Mouse (Mus musculus): ENCODE measurements around the gene Carns1. TPM values are rescaled to one million over a fixed set of nuclear protein-coding genes. Genes with fewer than 3 reads are reported as not detected.
A peak's percentile ranks its signal among the peaks of the same experiment; 100 is the strongest.

The Carns1 gene
- 10 to 100 TPM; 17.7 to 20.0 TPM for total RNA-seq (2021)
- long read RNA-seq, experiment 1, partial matches to known transcripts, result 4 of 14 reads
- long read RNA-seq, experiment 1, other reads (novel, unspliced or antisense), result 8 of 14 reads
- long read RNA-seq, experiment 2, partial matches to known transcripts, result 3 of 18 reads
- long read RNA-seq, experiment 2, other reads (novel, unspliced or antisense), result 12 of 18 reads

DNA sequence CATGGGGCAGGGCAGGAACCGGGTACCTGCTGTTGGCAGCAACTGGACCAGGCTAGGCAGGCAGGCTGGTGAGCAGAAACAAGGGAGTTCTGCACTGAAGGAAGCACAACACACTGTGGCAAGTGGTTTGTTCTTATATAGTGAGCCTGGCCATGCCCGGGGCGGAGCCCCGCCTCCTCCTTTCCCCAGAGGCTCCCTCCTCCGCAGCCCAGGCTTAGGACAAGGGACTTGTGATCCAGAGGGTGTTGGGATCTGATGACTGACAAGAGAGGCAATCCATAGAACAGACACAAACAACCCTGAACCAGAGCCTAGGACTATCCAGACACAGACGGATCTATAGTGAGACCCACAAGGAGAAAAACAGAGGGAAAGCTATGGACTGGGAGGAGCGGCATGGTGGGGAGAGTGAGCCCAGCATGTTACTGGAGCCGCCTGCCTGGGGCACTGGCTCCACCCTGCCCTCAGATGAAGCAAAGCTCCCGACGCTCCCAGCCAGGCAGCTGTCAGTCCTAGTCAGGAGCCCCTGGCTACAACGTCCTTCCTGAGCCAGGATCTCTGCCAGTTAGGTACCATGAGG, at the start of gene Carns1:
Gene Carns1 (minus strand): TSS at position 112 of the 580 bp plus-strand sequence.
- peak; percentile 60 for DNase-seq

DNA sequence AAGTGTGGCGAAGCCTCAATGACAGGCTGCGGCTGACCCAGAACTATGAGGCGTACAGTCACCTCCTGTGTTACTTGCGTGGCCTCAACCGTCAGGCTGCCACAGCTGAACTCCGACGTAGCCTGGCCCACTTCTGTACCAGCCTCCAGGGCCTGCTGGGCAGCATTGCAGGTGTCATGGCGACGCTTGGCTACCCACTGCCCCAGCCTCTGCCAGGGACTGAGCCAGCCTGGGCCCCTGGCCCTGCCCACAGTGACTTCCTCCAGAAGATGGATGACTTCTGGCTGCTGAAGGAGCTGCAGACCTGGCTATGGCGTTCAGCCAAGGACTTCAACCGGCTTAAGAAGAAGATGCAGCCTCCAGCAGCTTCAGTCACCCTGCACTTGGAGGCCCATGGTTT, 46.9 kb upstream of the Carns1 start:
- DNase-seq, result no peak

DNA sequence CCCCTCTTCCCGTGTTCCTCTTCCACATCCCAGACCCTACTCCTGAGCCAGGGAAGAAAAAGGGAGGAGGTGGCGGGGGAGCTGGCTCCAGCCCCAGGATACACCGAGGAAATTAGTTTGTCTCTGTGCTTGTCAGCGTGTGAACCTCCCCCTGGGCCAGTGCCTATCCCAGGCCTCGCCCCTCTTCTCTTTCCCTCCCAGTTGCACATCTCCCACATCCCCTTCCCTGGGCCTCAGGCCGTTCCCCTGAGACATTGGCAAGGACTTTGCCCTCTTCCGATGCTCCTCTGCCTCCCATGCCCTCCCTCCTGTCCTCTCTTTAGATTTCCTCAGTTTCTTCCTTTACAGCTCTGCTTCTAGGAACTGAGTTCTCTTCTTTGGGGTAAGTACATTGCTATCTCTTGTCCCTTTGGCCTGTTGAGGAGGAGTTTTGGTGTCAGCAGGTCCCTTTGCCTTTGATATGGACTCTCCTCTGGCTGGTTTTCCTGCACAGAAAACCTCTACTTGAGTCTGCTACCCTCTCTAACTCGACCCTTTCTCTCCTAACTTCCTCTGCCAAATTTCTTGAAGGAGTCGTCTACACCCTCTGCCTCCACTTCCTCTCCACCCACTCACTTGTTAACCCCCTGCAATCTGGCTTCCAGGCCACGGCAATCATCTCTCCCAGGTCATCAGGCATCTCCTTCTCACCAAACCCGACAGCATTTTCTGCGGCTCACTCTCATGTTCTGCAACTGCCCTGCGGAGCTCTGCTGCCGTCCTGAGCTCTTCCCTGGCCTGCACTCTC, 45.9 kb upstream of the Carns1 start:
- DNase-seq, result no peak

DNA sequence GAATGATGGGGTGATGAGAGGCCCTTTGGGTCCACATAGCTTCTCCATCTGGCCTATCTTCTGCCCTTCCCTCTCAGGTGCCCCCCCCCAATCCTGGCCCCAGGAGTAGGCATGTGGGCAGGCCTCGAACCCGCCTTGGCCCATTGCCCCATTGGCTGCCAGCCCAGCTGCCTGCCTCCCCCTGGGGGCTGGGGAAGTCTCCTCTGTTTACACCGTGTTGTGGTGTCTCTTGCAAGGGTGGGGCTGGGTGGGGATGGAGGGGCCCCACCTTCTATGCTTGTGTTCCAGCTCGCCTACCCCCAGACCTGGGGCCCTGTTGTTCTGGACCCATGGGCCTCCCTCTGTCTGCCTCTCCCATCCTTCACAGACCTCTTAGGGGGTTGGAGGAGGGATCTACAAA, 45.1 kb upstream of the Carns1 start:
- no peak for DNase-seq

DNA sequence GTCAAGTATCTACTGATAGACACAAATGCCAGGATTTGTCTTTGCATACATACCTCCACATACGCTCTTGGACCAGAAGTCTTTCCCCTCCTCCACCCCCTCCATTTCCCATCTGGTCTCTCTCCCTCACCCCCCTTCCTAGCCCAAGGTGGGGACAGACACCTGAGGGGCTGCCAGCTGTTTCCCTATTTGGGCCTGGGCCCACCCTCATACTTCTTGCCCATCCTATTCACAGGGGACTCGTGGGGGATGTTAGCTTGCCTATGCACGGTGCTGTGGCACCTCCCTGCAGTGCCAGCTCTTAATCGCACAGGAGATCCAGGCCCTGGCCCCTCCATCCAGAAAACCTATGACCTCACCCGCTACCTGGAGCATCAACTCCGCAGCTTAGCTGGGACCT, 44.7 kb upstream of the Carns1 start:
- DNase-seq, result no peak

DNA sequence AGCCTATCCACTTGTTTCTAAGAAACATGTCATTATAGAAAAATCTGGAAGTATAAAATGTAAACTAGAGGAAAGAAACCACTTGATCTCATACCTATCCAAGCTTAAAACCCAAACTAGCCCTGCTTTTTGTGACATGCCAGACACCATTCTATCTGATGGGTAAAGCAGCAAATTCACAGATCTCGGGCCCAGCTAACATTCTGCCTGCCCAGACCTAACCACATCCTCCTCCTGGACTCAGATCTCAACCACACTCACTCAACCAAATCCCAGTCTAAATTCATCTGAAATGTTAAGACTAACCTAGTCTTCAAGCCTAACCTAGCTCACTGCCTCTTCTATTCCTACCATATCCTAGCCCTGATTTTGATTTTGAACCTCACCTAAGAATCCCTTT, 43.5 kb upstream of the Carns1 start:
- DNase-seq, result no peak

DNA sequence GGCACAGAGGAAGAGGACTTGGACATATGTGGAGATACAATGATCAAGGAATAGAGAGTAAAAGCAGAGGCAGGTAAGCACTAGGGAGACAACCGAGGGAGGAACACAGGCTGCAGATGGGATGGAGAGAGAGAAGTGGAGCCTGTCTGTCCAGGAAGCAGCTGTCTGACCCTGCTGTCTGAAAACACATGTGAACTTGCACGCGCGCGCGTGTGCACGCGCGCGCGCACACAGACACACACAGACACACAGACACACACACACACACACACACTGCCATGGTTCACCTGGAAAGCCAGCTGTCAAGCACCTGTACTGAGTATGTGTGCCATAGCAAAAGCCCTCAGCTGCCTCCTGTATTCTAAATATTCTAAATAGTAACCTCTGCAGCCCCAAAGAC, 43.0 kb upstream of the Carns1 start:
- DNase-seq, result no peak

DNA sequence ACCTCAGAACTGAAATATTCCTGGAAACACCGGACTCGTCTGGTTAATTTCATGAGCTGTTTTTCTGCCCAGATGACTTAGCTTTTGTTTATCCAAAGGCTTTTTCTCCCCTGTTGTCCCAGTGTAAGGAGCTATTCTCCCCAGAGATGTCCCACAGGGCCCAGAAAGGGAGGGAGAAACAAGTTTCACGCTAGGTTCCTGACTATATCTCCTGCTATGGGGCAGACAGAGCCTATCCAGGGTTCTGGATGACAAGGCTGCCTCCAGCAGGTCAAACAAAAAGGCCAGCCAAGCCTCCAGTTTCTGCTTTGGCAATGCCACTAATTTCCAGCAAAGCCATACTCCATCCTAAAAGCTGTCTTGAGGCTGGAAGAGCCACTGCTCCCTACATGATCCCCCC, 42.6 kb upstream of the Carns1 start:
- DNase-seq, result no peak

DNA sequence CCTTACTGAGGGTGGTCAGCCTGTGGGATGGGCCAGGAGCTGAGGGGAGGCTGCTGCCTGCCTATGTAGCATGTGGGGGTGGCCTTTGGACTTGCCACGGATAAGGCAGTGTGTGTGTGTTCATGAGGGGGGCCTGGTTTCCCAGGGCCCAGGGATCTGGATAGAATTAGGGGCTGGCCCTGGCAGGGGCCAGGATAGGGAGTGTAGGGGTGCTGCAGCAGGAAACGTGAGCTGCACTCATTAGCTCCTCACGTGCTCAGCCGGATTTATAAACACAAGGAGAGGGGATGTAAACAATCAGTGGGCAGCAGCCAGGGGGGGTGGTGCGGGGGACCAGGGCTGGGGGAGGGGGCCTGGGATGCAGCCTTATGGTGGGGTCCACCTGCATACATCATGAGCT, 41.9 kb upstream of the Carns1 start:
- no peak for DNase-seq

DNA sequence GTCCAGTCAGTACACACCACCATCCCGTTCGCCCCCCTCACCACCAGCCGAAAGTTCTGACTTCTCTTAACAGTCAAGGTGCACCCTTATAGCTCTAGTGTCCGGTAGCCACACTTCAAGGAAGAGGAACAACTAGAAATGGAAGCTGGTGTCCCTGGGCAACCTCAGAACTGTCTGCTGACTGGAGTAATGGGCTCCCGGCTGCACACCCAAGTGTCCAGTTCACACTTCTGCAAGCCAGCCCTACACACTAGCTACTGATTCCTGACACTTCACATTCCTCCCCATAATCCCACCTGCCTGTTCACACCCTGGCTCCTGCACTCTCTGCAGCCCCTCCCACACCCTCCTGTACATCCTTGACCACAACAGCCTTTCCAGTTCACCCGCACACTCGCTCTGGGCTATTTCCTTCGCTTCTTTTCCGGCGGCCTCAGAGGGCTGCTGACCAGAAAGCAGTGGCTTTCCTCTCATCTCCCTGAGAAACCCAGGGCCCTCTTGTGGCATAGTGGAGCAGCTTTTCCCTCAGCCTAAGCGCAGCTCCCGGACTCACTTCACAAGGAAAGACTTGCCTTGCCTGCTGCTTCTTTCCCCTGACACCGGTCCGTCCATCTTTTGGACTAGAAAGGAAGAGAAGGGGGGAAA, 40.9 kb upstream of the Carns1 start:
- no peak for DNase-seq

DNA sequence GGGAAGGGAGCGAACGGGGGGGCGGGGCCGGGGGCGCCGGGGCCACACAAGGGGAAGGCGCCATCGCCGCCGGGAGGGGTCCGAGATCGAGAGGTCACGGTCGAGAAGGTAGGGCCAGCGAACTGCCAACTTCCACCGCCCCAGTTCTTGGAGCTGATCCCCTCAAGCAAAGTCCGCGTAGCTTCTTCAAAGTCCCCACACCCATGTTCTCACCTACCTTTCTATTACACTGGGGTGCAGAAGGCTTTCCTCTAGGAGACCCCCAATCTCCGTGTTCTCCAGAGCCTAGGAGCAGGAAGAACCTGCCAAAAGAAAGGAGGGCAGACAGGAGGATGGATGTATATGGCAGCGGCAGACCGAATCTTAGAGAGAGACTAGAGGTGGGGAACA, 40.2 kb upstream of the Carns1 start:
- no peak for DNase-seq

DNA sequence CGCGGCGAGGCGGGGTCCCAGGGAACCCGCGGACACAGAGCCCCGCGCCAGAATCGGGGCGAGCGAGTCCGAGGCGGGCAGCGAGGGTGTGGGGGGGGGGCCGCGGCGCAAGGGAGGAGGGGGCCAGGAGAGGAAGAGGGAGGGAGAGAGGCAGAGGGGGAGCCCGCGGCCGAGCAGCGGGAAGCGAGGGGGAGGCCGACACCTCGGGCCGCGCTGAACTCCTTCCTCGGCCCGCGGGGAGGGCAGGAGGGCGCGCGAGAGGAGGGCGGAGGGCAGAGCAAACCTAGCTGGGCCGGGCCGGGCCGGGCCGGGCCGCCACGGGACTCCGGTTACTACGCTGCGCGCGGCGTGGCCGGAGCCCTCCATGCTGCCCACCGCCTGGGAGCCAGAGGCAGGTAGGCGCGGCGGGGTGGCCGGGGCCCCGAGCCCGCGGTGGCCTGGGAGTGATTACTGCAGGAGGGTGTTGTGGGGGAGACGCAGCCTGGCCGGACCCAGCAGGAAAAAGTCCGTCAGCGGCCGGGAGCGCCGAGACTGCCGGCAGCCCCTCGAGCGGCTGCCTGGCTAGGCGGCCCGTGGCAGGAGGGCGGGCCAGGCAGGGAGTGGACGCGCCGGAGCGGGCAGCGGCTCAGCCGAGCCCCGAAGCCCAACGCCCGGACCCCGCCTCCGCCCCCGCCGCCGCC, 39.6 kb upstream of the Carns1 start:
- no peak for DNase-seq

DNA sequence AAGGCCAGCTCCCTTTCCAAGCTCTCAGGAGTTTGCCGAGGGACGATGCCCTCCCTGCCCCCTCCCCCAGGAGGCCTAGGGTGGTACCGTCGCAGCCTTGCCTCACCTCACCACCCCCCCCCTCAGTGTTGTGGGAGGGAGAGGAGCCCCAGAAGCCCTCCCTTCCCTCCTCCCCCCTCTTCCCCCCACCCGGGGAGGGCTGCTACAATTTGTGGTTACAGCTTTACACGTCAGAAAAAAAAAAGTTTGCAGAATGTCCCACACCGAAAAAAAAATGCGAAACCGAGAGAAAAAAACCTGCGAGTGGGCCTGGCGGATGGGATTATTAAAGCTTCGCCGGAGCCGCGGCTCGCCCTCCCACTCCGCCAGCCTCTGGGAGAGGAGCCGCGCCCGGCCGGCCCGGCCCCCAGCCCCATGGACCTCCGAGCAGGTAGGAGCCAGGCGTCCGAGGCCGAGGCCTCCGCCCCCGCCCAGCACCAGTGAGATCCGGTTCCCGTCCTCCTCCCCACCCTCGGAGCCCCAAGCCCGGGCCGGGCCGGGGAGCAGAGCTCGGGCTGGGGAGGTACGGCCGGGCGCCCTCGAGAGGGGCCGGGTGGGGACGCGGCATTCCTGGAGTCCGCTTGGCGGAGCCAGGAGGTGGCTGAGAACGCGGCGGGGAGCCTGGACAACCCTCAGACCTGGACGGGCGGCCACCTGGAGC, 38.9 kb upstream of the Carns1 start, which contains the start of the genes Clcf1 and AC109138.7:
Gene Clcf1 (plus strand): TSS at position 168 of the 700 bp plus-strand sequence.
Gene AC109138.7 (plus strand): TSS at position 287 of the 700 bp plus-strand sequence.
- peak; percentile 54 for DNase-seq

DNA sequence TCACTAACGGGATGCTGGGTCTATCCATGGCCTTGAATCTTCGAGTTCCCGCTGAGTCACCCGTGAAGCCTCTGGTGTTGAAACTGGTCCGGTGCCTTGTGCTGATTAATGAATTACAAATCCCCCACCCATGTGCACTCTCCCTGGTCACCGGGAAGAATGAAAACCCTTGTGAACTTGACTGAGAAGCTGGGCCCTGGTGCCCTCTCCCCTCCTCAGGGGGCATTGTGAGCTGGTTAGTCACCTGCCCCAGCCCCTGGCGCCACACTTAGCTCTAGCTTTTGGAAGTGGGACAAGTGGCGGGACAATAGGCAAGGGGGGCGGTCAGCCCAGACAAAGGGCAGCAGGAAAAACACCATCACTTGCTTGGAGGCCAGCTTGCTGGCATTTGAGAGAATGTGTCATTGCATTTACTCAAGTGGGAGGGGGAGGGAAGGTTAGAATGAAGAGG, 38.3 kb upstream of the Carns1 start:
- no peak for DNase-seq

DNA sequence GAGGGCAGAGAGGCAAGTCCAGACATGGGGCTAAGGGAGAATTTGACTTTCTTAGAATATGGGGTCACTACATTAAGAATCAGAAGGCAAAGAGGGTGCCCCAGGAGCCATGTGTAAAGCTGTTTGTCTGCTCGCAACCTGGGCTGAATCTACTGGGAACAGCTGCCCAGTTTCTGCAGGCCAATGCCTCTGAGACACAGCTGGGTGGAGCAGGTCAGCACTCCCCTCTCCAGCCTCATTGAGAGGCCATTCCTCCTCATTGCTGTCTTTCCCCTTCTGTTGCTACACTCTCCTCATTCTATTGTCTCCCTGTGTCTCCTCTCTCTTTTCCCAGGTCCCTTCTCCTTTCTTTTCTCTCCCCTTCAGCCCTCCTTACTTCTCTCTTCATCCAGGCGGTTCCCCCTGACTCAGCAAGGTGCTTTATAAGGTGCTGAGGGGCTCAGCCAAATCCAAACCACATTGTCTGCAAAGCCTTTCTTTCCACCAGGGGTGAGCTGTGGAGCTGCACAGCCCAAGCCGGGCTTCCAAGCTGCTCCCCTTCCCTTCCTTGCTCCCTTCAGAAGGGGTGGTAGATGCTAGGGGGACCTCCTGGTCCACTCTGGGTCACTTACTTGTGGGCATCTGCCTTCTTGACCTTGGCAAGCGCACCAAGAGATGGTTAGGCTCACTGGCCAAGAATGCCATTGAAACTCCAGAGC, 36.8 kb upstream of the Carns1 start:
- DNase-seq, result no peak

DNA sequence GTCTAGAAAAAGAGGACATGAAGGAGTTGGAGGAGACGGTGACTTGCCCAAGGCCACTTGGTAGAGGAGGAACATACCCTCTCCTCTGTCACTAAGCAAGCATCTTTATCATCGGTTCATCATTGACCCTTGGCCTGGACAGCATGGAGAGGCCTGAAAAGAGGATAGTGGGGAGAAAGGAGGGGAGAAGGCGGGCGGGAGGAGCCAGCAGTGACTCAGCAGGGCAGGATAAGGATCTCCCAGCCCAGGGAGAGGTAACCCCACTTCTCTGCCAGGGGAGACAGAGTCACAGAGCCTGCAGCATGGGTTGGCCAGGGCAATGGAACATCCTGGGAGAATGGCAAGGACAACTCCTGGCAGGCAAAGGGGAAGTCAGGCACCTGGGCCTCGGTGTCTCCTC, 33.3 kb upstream of the Carns1 start:
- DNase-seq, result no peak

DNA sequence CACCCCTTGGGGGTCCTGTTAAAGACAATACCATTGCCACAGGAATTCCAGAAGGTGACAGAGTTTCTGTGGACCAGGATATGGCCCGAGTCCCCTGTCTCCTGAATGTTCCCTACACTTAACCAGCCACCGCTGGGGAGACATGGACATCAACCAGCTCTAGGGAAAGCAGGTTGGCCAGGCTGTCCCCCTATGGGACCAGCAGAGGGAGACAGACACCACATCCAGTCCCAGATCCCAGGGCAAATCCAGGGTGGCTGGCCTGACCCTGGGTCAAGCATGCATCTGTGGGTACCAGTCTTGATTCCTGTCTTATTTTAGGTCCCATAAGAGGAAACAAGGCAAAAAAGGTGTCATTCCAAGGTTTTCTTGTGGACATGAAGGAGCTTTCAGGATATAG, 31.7 kb upstream of the Carns1 start:
- DNase-seq, result no peak

DNA sequence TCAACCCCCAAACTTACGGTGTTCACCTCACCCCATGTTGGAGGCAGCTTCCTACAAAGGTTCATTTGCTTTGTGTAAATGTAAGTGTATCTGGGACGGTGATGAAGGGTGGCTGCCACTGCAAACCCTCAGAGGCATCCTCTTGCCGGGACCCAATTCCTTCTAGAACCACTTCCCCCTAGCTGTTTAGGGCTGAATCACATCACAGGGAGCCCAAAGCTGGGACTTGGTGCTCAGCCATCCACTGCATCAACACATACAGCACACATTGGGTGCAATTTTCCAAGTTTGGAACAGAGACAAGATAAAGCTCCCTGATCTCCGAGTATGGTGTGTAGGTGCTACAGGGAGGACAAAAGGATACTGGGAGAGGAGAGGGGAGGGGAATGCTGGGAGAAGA, 29.6 kb upstream of the Carns1 start:
- no peak for DNase-seq

DNA sequence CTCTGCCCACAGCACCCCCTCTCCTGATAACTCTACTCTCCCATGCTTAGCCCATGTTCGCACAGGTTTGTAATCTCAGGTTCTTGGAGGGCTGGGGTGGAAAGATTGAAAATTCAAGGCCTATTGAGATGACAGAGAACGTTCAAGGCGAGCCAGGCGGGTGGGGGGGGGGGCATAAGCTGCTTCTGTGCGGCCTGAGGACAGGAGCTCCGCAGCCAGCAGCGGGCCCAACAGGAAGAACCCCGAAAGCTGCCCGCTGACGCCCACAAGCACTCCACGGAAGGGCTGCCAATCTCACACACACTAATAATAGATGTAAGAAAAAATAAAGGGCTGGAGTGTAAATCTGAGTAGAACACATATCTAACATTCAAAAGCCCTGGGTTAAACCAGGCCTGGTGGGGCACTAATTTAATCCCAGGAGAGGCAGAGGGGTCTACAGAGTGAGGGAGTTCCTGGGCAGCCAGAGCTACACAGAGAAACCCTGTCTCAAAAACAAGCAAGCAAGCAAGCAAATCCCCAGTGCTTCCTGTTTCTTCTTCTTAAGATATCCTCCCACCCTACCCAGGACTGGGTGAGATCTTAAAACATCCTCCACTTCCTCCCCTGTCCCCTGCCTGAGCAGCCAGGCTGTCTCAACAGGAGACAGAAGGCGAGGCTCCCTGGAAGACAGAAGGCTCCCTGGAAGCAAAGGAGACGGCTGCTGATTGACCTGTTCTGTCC, 28.5 kb upstream of the Carns1 start:
- no peak for DNase-seq

DNA sequence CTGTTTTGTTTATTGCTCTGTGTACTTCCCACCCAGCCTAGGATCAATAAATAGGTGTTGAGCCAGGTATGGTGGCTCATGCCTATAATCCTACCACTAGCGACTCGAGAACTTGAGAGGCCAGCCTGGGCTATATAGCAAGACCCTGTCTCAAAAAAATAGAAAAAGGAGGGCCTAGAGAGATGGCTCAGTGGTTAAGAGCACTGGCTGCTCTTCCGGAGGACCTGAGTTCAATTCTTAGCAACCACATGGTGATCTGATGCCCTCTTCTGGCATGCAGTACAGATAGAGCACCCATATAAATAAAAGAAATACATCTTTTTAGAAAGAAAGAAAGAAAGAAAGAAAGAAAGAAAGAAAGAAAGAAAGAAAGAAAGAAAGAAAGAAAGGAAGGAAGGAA, 27.9 kb upstream of the Carns1 start:
- no peak for DNase-seq

All from gastrocnemius, postnatal 25 days (tissue).